Mouse (Mus musculus): Measurements from ENCODE around the gene Kcnj13.

The Kcnj13 gene

DNA sequence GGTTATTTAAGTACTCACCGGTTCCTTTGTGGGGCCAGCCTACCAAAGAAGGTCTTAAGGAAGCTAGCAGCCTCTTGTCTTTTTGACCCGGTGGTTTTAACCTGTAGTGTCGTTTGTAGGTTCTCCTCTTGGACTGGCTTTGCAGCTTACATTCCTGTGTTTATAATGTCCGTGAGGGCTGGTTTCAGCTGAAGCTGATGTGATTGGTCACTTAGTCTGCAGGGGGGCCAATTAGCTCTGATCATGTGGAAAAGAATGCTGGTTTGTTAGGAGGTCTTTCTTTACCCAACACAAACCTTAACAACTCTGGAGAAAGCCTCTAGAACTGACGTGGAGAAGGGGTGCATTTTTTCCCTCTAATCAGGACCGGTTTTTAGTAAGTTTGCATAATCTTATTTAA, at the start of gene Kcnj13:
Gene Kcnj13 (minus strand): TSS at position 136 of the 400 bp plus-strand sequence.
- DNase-seq (ENCODE audit: low read depth, low spot score): no peak

- DNase-seq (ENCODE audit: low read depth, low spot score): no peak
These were observed 42.1 kb upstream of the Kcnj13 start for GRCm38 (mm10) chr1:87436583-87436982.

GRCm38 (mm10) chr1:87435125-87435524, 40.6 kb upstream of the Kcnj13 start:
- DNase-seq (ENCODE audit: low read depth, low spot score): no peak

DNA sequence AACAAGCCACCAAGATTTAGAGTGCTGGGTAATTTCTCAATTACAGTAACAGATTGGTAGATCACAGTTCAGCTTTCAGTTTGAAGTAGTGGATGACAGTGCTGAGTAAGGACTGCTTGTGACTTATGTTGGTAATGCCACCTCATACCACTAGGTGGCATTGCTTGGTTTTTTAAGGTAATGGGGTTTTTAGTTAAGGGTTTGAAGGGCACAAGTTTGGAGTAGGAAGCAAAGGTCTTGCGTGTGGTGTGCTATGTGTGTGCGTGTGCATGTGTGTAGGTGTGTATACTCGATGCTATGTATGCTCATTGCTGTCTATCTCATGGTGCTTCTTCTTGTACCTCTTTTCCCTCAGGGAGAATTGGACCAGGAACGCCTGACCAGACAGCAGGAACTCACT, 24.2 kb upstream of the Kcnj13 start:
- no peak for DNase-seq (ENCODE audit: low read depth, low spot score)

GRCm38 (mm10) chr1:87409380-87409779, 14.9 kb upstream of the Kcnj13 start:
- DNase-seq (ENCODE audit: low read depth, low spot score): no peak

- no peak for DNase-seq (ENCODE audit: low read depth, low spot score)
These were observed 11.5 kb upstream of the Kcnj13 start for GRCm38 (mm10) chr1:87406012-87406411.

- DNase-seq (ENCODE audit: low read depth, low spot score): no peak
These were observed 10.2 kb upstream of the Kcnj13 start for GRCm38 (mm10) chr1:87404710-87405109.

GRCm38 (mm10) chr1:87396923-87397586, 2.5 kb upstream of the Kcnj13 start:
- DNase-seq (ENCODE audit: low read depth, low spot score): no peak

DNA sequence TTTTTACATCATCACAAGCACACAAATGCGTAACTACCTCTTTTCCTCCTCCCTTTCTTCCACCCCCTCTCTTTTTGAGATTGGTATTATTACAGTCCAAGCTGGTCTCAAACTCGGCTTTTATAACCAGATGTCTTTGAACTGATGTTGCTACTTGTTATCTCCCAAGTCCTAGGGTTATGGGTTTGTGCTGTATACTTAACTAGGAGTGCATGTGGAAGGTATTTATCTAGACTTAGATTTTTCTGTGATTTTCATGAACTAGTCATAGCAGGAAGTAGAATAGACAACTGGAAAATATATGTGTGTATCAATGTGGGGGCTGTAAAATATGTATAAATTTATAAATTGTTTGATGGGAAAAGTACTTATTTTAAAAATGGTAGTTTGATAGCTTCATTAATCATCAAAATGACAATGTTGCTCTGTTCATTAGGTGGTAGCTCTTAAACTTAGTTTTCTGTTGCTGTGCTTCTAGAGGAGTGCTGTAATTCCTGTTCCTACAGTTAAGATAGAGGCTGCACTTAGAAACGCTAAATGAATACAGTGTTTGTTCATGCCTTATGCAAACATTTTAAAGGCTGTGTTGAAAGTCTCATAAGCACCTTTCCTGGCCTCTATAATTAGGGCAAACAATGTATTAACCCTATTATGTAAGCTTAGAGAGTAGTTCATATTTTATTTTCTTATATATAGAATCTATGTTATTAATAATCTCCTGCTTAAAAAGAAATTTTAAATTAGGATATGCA, 909 bp downstream of the Kcnj13 start:
- no peak for DNase-seq (ENCODE audit: low read depth, low spot score)

- no peak for DNase-seq (ENCODE audit: low read depth, low spot score)
These were observed 8.0 kb downstream of the Kcnj13 start for GRCm38 (mm10) chr1:87386436-87387092.

DNA sequence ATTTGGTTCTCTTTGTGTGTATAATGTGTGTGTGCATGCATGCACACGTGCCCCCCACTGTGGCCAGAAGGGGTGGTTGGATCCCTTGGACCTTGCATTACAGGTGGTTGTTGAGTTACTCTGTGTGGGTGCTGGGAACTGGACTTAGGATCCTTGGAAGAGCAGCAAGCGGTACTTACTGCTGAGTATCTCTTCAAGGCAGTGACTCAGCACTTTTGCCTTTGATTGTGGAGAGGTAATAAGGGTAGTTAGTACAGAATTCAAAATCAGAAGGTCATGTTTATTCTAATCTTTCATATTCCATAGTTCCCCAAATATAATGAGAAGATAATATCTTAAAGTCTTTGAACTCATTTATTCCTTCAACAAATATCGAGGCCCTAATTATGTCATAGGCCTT, 13.4 kb downstream of the Kcnj13 start:
- no peak for DNase-seq (ENCODE audit: low read depth, low spot score)

- DNase-seq (ENCODE audit: low read depth, low spot score): no peak
These were observed 14.6 kb downstream of the Kcnj13 start for GRCm38 (mm10) chr1:87379919-87380318.

DNA sequence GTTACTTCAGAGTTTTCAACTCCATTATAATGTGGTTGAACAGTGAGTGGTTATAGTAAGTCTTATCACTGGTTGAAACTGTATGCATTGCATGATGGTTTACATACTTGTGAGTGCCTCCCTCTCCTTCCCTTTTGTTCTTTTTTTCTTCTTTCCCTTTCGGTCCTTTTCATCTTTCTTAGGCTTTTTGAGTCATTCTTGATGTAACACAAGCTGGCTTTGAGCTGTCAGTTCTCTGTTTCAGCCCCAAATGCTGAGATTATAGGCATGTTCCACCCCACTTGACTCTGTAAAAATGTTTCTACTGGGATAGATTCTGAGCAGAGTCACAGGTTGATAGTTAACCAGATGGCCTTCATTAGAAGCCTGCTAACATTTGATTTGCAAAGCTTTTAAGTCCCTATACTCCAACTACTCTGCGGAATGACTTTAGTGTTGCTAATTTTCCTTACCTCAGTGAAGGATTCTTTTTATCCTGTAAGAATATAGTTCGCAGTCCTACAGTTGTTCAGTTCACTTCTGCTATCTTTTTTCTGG, 16.4 kb downstream of the Kcnj13 start:
- no peak for DNase-seq (ENCODE audit: low read depth, low spot score)

DNA sequence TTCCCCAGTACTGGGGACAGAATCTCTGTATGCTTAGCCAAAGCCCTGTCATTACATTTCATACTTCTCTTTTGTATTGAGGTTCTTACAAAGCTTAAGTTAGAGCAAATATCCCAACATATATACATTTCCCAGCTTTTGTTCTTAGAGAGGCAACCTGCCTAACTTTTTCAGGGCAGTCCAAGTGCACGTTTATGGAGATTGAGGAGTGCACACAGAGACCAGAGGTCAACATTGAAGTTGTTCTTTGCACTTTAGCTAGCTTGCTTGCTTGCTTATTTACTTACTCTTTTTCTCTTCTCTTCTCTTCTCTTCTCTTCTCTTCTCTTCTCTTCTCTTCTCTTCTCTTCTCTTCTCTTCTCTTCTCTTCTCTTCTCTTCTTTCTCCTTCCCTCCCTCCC, 34.3 kb downstream of the Kcnj13 start:
- DNase-seq (ENCODE audit: low read depth, low spot score): no peak

DNA sequence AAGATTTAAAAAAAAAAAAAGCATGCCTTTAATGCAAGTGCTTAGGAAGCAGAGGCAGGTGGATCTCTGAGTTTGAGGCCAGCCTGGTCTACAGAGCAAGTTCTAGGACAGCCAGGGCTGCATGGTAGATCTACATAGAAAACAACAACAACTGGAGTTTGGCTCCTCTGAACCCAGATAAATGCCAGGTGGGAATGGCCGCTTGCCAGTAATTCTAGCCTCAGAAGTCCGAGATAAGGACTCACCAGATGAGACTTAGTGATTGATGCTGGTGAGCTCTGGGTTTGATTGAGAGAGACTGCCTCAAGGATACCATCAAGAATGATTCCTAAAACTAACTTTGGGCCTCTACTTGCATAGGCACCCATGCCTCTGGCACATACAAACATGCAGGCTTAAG, 44.0 kb downstream of the Kcnj13 start:
- DNase-seq (ENCODE audit: low read depth, low spot score): no peak

Measured in brain, embryonic 18.5 days (tissue).